Mouse (Mus musculus): ENCODE measurements around the gene Igf2r. TPM values are rescaled to one million over a fixed set of nuclear protein-coding genes. Genes with fewer than 3 reads are reported as not detected.

The Igf2r gene
- polyA plus RNA-seq, 1 experiment from 2014 or later: 10.1 TPM

GRCm38 (mm10) chr17:12797427-12798029 is 28.1 kb upstream of the Igf2r start:
- ATAC-seq (ENCODE audit: low FRiP score): no peak
- H3K4me2 ChIP-seq: no peak overlapping the region
- H3K27me3 ChIP-seq (replicated peaks): no peaks in the 10 kb centered on the region
- H3K9me3 ChIP-seq (replicated peaks): no peaks in the 10 kb centered on the region
- peaks cover 11% of the 10 kb centered on the region for H3K4me1 ChIP-seq
- WGBS: 84% methylated on average over 3 of the region's 3 CpGs
- H3K27ac ChIP-seq (replicated peaks): no peak overlapping the region
- no peak overlapping the region for H3K4me3 ChIP-seq (replicated peaks)
- no peaks in the 10 kb centered on the region for H3K36me3 ChIP-seq
- no peak overlapping the region for H3K9ac ChIP-seq (replicated peaks)

GRCm38 (mm10) chr17:12796633-12797032 is 27.2 kb upstream of the Igf2r start:
- H3K27me3 ChIP-seq (replicated peaks): no peaks in the 10 kb centered on the region
- no peaks in the 10 kb centered on the region for H3K36me3 ChIP-seq
- WGBS: 88% methylated on average over 3 of the region's 3 CpGs
- H3K9ac ChIP-seq (replicated peaks): no peak overlapping the region
- H3K9me3 ChIP-seq (replicated peaks): no peaks in the 10 kb centered on the region
- H3K4me2 ChIP-seq: no peak overlapping the region
- no peak overlapping the region for H3K4me3 ChIP-seq (replicated peaks)
- no peak for ATAC-seq (ENCODE audit: low FRiP score)
- peaks cover 16% of the 10 kb centered on the region for H3K4me1 ChIP-seq
- no peak overlapping the region for H3K27ac ChIP-seq (replicated peaks)

GRCm38 (mm10) chr17:12793660-12794406 is 24.4 kb upstream of the Igf2r start:
- H3K36me3 ChIP-seq: no peaks in the 10 kb centered on the region
- peak overlapping the region; percentile 49 for H3K27ac ChIP-seq (replicated peaks)
- 55% methylated on average over 8 of the region's 8 CpGs for WGBS
- H3K9me3 ChIP-seq (replicated peaks): no peaks in the 10 kb centered on the region
- H3K4me1 ChIP-seq: peaks cover 36% of the 10 kb centered on the region
- H3K27me3 ChIP-seq (replicated peaks): no peaks in the 10 kb centered on the region
- no peak for ATAC-seq (ENCODE audit: low FRiP score)
- H3K4me2 ChIP-seq: no peak overlapping the region
- no peak overlapping the region for H3K4me3 ChIP-seq (replicated peaks)
- no peak overlapping the region for H3K9ac ChIP-seq (replicated peaks)

GRCm38 (mm10) chr17:12792422-12793206 is 23.1 kb upstream of the Igf2r start:
- 70% methylated on average over 11 of the region's 11 CpGs for WGBS

GRCm38 (mm10) chr17:12791420-12791819 is 22.0 kb upstream of the Igf2r start:
- H3K9ac ChIP-seq (replicated peaks): no peak overlapping the region
- ATAC-seq (ENCODE audit: low FRiP score): no peak
- H3K4me3 ChIP-seq (replicated peaks): no peak overlapping the region
- H3K4me2 ChIP-seq: no peak overlapping the region
- H3K27ac ChIP-seq (replicated peaks): peak overlapping the region; percentile 78
- no peaks in the 10 kb centered on the region for H3K27me3 ChIP-seq (replicated peaks)
- 69% methylated on average over 4 of the region's 4 CpGs for WGBS
- H3K9me3 ChIP-seq (replicated peaks): no peaks in the 10 kb centered on the region
- H3K36me3 ChIP-seq: no peaks in the 10 kb centered on the region
- peaks cover 36% of the 10 kb centered on the region for H3K4me1 ChIP-seq

More at GRCm38 (mm10) chr17:12792422-12793206, 23.1 kb upstream of the Igf2r start:
- H3K36me3 ChIP-seq: no peaks in the 10 kb centered on the region
- H3K4me2 ChIP-seq: no peak overlapping the region
- peaks cover 36% of the 10 kb centered on the region for H3K4me1 ChIP-seq
- no peak overlapping the region for H3K4me3 ChIP-seq (replicated peaks)
- H3K9me3 ChIP-seq (replicated peaks): no peaks in the 10 kb centered on the region
- H3K9ac ChIP-seq (replicated peaks): no peak overlapping the region
- H3K27me3 ChIP-seq (replicated peaks): no peaks in the 10 kb centered on the region
- H3K27ac ChIP-seq (replicated peaks): 0 out of 2 replicates have a peak overlapping the region, but pooled peaks have one; percentile 15
- ATAC-seq (ENCODE audit: low FRiP score): no peak

GRCm38 (mm10) chr17:12791079-12791406 is 21.6 kb upstream of the Igf2r start:
- H3K9me3 ChIP-seq (replicated peaks): no peaks in the 10 kb centered on the region
- H3K27me3 ChIP-seq (replicated peaks): no peaks in the 10 kb centered on the region
- H3K4me2 ChIP-seq: no peak overlapping the region
- peak; percentile 49 for ATAC-seq (ENCODE audit: low FRiP score)
- H3K9ac ChIP-seq (replicated peaks): no peak overlapping the region
- H3K36me3 ChIP-seq: no peaks in the 10 kb centered on the region
- H3K4me3 ChIP-seq (replicated peaks): no peak overlapping the region
- peak overlapping the region; percentile 78 for H3K27ac ChIP-seq (replicated peaks)
- WGBS: 16% methylated on average over 5 of the region's 5 CpGs
- H3K4me1 ChIP-seq: peaks cover 36% of the 10 kb centered on the region

- H3K27ac ChIP-seq (replicated peaks): peak overlapping the region; percentile 78
- H3K4me3 ChIP-seq (replicated peaks): no peak overlapping the region
- no peaks in the 10 kb centered on the region for H3K36me3 ChIP-seq
- H3K9me3 ChIP-seq (replicated peaks): no peaks in the 10 kb centered on the region
- peaks cover 36% of the 10 kb centered on the region for H3K4me1 ChIP-seq
- H3K4me2 ChIP-seq: peak overlapping the region; percentile 6; the same call in 1 of the 2 replicates
- H3K9ac ChIP-seq (replicated peaks): no peak overlapping the region
- peak; percentile 80 for ATAC-seq (ENCODE audit: low FRiP score)
- no peaks in the 10 kb centered on the region for H3K27me3 ChIP-seq (replicated peaks)
- 17% methylated on average over 10 of the region's 10 CpGs for WGBS
These were observed 21.1 kb upstream of the Igf2r start for GRCm38 (mm10) chr17:12790353-12791078.

- H3K9me3 ChIP-seq (replicated peaks): no peaks in the 10 kb centered on the region
- no peak overlapping the region for H3K9ac ChIP-seq (replicated peaks)
- no peak overlapping the region for H3K27ac ChIP-seq (replicated peaks)
- H3K27me3 ChIP-seq (replicated peaks): no peaks in the 10 kb centered on the region
- no peak for ATAC-seq (ENCODE audit: low FRiP score)
- no peaks in the 10 kb centered on the region for H3K36me3 ChIP-seq
- no peak overlapping the region for H3K4me2 ChIP-seq
- WGBS: 79% methylated on average over 11 of the region's 11 CpGs
- H3K4me3 ChIP-seq (replicated peaks): no peak overlapping the region
- no peaks in the 10 kb centered on the region; the same call in 1 of the 2 replicates for H3K4me1 ChIP-seq
These were observed 13.7 kb upstream of the Igf2r start for GRCm38 (mm10) chr17:12782861-12783847.

- Histone ChIP-seq H3K4me1 (no peaks in the 10 kb centered on the region; the same call in 1 of the 2 replicates), H3K36me3 (no peaks in the 10 kb centered on the region), H3K4me3 (replicated peaks) (no peak overlapping the region), H3K9me3 (replicated peaks) (no peaks in the 10 kb centered on the region), H3K4me2 (no peak overlapping the region; the same call in 1 of the 2 replicates), H3K27me3 (replicated peaks) (no peaks in the 10 kb centered on the region), H3K27ac (replicated peaks) (peak overlapping the region; percentile 51; the same call in 1 of the 2 replicates), H3K9ac (replicated peaks) (no peak overlapping the region)
- no peak for ATAC-seq (ENCODE audit: low FRiP score)
- WGBS: 53% methylated on average over 5 of the region's 5 CpGs
These were observed 11.6 kb upstream of the Igf2r start for GRCm38 (mm10) chr17:12781101-12781500.

GRCm38 (mm10) chr17:12780125-12780524 is 10.7 kb upstream of the Igf2r start:
- Histone ChIP-seq H3K4me3 (replicated peaks) (no peak overlapping the region), H3K27me3 (replicated peaks) (no peaks in the 10 kb centered on the region), H3K4me1 (no peaks in the 10 kb centered on the region; the same call in 1 of the 2 replicates), H3K4me2 (no peak overlapping the region), H3K9me3 (replicated peaks) (no peaks in the 10 kb centered on the region), H3K36me3 (no peaks in the 10 kb centered on the region), H3K9ac (replicated peaks) (no peak overlapping the region), H3K27ac (replicated peaks) (peak overlapping the region; percentile 41)
- WGBS: 59% methylated on average over 8 of the region's 8 CpGs
- ATAC-seq (ENCODE audit: low FRiP score): no peak
